Mouse (Mus musculus): ENCODE data around the gene Svip. TPM values are rescaled to one million over a fixed set of nuclear protein-coding genes. Genes with fewer than 3 reads are reported as not detected.

The Svip gene
- polyA plus RNA-seq (2015; fragmentation: Nextera tagmentation; extraction: Ambion mirVana): 7.7 and 9.4 TPM in 2 replicates

- Histone ChIP-seq H3K9ac (peak within 1 kb of the TSS; percentile 58), H3K27ac (peak within 1 kb of the TSS; percentile 73), H3K27me3 (no peaks in the 10 kb centered on the region), H3K4me3 (peak within 1 kb of the TSS; percentile 79), H3K36me3 (no peaks in the 10 kb centered on the region), H3K4me1 (replicated peaks) (peaks cover 2% of the 10 kb centered on the region; the same call in 1 of the 2 replicates), H3K4me2 (peak within 1 kb of the TSS; percentile 89), H3K9me3 (replicated peaks) (no peaks in the 10 kb centered on the region)
- ATAC-seq (replicated peaks; ENCODE audit: insufficient number of reproducible peaks, insufficient read depth, low FRiP score, low read depth): peak; percentile 94
- WGBS: under 1% methylated on average over 37 of the region's 47 CpGs
Observed at GRCm38 (mm10) chr7:52005511-52006295, at the start of gene Svip. Gene Svip, minus strand, starts transcription at chr7:52006018.

DNA sequence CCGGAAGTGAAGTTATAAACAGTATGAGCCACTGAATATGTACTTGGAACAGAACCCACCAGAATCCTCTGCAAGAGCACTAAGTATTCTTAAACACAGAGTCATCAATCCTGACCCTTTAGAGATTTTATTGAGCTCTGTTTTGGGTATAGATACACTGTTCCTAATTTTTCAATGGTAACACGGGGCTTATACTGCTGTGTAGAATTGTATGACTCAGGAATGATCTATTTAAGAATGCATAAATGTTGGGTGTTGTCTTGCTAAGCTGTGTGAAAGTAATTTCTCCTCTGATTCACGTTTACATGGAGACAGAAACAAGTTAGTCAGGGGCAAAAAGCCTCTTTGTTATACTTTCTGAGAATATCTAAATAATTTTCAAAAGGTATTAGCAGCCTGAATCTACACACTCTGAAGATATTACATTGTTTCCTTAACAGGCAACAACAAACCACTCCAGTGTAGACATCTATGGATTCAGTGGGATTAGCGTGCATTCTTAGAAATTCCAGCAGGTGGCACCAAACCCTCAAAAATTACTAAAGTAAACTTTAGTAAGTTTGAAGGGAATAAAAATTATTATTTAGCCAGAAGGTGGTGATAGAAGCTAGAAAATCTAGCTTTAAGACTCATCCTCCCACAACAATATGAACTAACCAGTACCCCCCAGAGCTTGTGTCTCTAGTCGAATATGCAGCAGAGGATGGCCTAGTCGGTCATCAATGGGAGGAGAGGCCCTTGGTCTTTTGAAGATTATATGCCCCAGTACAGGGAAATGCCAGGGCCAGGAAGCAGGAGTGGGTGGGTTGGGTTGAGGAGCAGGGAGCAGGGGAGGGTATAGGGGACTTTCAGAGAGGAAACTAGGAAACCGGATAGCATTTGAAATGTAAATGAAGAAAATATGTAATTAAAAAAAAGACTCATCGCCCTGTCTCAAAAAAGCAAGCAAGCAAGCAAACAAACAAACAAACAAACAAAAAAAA is 32.1 kb upstream of the Svip start:
- no peak overlapping the region for H3K27ac ChIP-seq
- WGBS: 43% methylated on average over 8 of the region's 8 CpGs

GRCm38 (mm10) chr7:52024050-52024626 is 18.3 kb upstream of the Svip start:
- Histone ChIP-seq H3K9me3 (replicated peaks) (no peaks in the 10 kb centered on the region), H3K27me3 (no peaks in the 10 kb centered on the region), H3K4me1 (replicated peaks) (no peaks in the 10 kb centered on the region), H3K9ac (no peak overlapping the region), H3K4me3 (no peak overlapping the region), H3K27ac (no peak overlapping the region), H3K36me3 (no peaks in the 10 kb centered on the region), H3K4me2 (no peak overlapping the region)
- 82% methylated on average over 5 of the region's 5 CpGs for WGBS
- ATAC-seq (replicated peaks; ENCODE audit: insufficient number of reproducible peaks, insufficient read depth, low FRiP score, low read depth): no peak

More for the DNA sequence above, 32.1 kb upstream of the Svip start:
- no peak overlapping the region for H3K4me2 ChIP-seq
- H3K4me3 ChIP-seq: no peak overlapping the region
- H3K4me1 ChIP-seq (replicated peaks): no peaks in the 10 kb centered on the region
- H3K9me3 ChIP-seq (replicated peaks): no peaks in the 10 kb centered on the region
- H3K9ac ChIP-seq: no peak overlapping the region
- no peaks in the 10 kb centered on the region for H3K27me3 ChIP-seq
- no peaks in the 10 kb centered on the region for H3K36me3 ChIP-seq
- ATAC-seq (replicated peaks; ENCODE audit: insufficient number of reproducible peaks, insufficient read depth, low FRiP score, low read depth): no peak

DNA sequence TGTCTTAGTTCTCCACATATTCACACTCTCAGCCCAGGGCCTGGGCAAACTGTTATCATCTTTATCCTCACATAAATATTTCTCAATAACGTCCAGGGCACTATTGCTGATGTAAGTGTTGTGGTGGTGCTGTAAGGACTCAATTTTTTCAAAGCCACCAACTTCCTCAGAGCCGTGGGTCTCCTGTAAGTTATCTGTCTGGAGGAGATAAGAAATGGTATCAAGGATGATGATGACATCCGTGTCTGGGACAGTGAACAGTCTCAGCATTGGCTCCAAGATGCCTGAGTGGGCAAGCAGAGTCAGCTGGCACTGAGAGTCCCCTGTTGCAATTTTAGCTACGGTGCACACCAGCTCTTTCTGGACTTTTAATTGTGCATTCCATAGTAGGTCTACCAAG is 16.2 kb upstream of the Svip start:
- no peak for ATAC-seq (replicated peaks; ENCODE audit: insufficient number of reproducible peaks, insufficient read depth, low FRiP score, low read depth)
- Histone ChIP-seq H3K27ac (no peak overlapping the region), H3K4me2 (no peak overlapping the region), H3K4me3 (no peak overlapping the region), H3K4me1 (replicated peaks) (no peaks in the 10 kb centered on the region), H3K36me3 (no peaks in the 10 kb centered on the region), H3K9me3 (replicated peaks) (no peaks in the 10 kb centered on the region), H3K27me3 (no peaks in the 10 kb centered on the region), H3K9ac (no peak overlapping the region)
- 39% methylated on average over 4 of the region's 4 CpGs for WGBS

DNA sequence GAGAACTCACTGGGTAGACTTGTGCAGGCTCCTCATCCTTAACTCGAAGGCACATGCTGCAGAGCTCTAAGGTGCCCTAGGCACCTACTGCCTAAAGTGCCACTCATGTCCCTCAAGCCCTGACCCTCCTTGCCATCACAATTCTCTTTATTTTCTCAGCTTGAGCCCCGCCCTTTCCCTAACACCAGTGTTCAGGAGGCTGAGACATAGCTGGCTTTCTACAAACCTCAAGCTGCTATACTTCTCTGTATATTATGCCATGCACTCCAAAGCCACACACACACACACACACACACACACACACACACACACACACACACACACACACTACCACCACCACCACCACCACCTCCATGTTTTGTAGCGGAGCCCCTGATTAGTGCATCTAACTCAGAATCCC is 9.8 kb upstream of the Svip start, which contains the start of gene 1700015G11Rik:
Gene 1700015G11Rik (minus strand): TSS at position 101 of the 400 bp plus-strand sequence.
- Histone ChIP-seq H3K9me3 (replicated peaks) (no peaks in the 10 kb centered on the region), H3K4me3 (no peak within 1 kb of the TSS), H3K36me3 (no peaks in the 10 kb centered on the region), H3K9ac (no peak within 1 kb of the TSS), H3K27ac (no peak within 1 kb of the TSS), H3K4me2 (no peak within 1 kb of the TSS), H3K4me1 (replicated peaks) (no peaks in the 10 kb centered on the region), H3K27me3 (no peaks in the 10 kb centered on the region)
- no peak for ATAC-seq (replicated peaks; ENCODE audit: insufficient number of reproducible peaks, insufficient read depth, low FRiP score, low read depth)
- 77% methylated on average over 3 of the region's 3 CpGs for WGBS

DNA sequence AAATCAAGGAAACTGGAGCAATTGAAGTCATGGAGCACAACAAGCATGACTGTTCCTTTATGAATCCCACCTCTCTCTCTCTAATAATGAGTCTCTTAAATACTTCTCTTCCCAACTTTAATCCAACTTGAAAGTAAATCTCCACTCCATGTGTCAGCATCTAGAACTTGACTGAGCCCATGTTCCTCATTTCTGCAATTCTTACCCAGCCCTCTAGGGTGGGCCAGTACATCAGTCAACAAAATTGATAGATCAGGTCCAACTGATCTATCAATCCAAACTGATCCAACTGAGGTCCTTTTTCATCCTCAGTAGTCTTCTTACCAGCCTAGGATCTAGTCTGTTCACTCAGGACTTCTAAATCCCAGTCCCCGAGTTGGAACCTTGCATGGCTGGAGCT is 9.4 kb upstream of the Svip start:
- 76% methylated on average over 1 of the region's 1 CpGs for WGBS
- Histone ChIP-seq H3K27ac (no peak overlapping the region), H3K9ac (no peak overlapping the region)

DNA sequence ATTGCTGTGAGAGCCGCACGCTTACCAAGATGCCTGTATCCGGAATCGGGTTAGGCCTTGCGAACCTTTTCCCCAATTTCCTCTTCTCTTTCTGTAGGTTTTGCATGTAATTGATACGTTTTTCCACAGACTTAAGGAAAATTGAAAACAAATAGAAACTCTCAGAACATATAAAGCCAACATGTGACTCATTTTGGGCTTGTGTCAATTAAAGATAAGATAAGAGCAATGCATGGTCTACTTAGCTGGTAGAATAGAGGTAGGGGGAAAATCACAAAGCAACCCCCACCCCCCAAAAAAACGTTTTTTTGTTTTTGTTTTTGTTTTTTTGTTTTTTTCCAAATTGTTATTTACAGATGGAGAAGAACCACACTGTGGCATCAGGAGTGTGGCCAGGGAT is 7.6 kb upstream of the Svip start:
- Histone ChIP-seq H3K36me3 (no peaks in the 10 kb centered on the region), H3K27me3 (no peaks in the 10 kb centered on the region), H3K4me2 (no peak overlapping the region), H3K4me3 (no peak overlapping the region), H3K9ac (no peak overlapping the region), H3K27ac (no peak overlapping the region), H3K4me1 (replicated peaks) (no peaks in the 10 kb centered on the region), H3K9me3 (replicated peaks) (no peaks in the 10 kb centered on the region)
- 71% methylated on average over 7 of the region's 7 CpGs for WGBS
- ATAC-seq (replicated peaks; ENCODE audit: insufficient number of reproducible peaks, insufficient read depth, low FRiP score, low read depth): no peak

More for the DNA sequence above, 9.4 kb upstream of the Svip start:
- ATAC-seq (replicated peaks; ENCODE audit: insufficient number of reproducible peaks, insufficient read depth, low FRiP score, low read depth): no peak
- Histone ChIP-seq H3K27me3 (no peaks in the 10 kb centered on the region), H3K36me3 (no peaks in the 10 kb centered on the region), H3K9me3 (replicated peaks) (no peaks in the 10 kb centered on the region), H3K4me2 (no peak overlapping the region), H3K4me1 (replicated peaks) (no peaks in the 10 kb centered on the region), H3K4me3 (no peak overlapping the region)

DNA sequence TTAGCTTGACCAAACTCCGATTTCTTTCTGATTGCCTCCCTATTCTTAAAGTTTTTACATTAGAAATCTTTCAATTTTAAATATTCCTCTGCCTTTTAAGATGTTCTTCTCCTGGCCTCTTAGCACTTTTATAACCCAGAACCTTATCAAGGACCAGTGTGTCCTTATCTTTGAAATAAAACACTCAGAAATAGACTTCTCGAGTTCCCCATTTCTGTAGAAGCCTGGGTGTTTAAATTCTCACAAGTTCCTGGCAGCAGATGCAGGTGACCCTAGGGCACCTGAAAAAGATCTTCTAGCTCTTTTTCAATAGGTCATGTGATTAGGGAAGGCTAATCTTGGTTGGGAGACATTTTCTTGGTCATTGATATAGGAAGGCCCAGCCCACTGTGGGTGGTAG is 1.3 kb upstream of the Svip start:
- Histone ChIP-seq H3K9me3 (replicated peaks) (no peaks in the 10 kb centered on the region), H3K27ac (no peak overlapping the region), H3K9ac (no peak overlapping the region), H3K27me3 (no peaks in the 10 kb centered on the region), H3K4me3 (no peak overlapping the region), H3K4me1 (replicated peaks) (peaks cover 2% of the 10 kb centered on the region; the same call in 1 of the 2 replicates), H3K4me2 (no peak overlapping the region), H3K36me3 (no peaks in the 10 kb centered on the region)
- ATAC-seq (replicated peaks; ENCODE audit: insufficient number of reproducible peaks, insufficient read depth, low FRiP score, low read depth): no peak
- WGBS: 66% methylated on average over 2 of the region's 2 CpGs

GRCm38 (mm10) chr7:52006296-52006630 is 445 bp upstream of the Svip start:
- peak overlapping the region; percentile 79 for H3K4me3 ChIP-seq
- H3K27ac ChIP-seq: peak overlapping the region; percentile 45; the same call in 1 of the 2 replicates
- no peaks in the 10 kb centered on the region for H3K36me3 ChIP-seq
- no peaks in the 10 kb centered on the region for H3K27me3 ChIP-seq
- no peaks in the 10 kb centered on the region for H3K9me3 ChIP-seq (replicated peaks)
- peaks cover 2% of the 10 kb centered on the region; the same call in 1 of the 2 replicates for H3K4me1 ChIP-seq (replicated peaks)
- ATAC-seq (replicated peaks; ENCODE audit: insufficient number of reproducible peaks, insufficient read depth, low FRiP score, low read depth): no peak
- WGBS: 1% methylated on average over 9 of the region's 9 CpGs
- peak overlapping the region; percentile 89 for H3K4me2 ChIP-seq
- no peak overlapping the region for H3K9ac ChIP-seq

- Histone ChIP-seq H3K4me1 (replicated peaks) (no peaks in the 10 kb centered on the region), H3K4me2 (no peak overlapping the region), H3K9ac (no peak overlapping the region), H3K36me3 (no peaks in the 10 kb centered on the region), H3K27me3 (no peaks in the 10 kb centered on the region), H3K27ac (no peak overlapping the region), H3K9me3 (replicated peaks) (no peaks in the 10 kb centered on the region), H3K4me3 (no peak overlapping the region)
- WGBS: 48% methylated on average over 3 of the region's 3 CpGs
- ATAC-seq (replicated peaks; ENCODE audit: insufficient number of reproducible peaks, insufficient read depth, low FRiP score, low read depth): no peak
Observed at GRCm38 (mm10) chr7:51991020-51991419, 14.8 kb downstream of the Svip start.

GRCm38 (mm10) chr7:51986909-51987308 is 18.9 kb downstream of the Svip start:
- Histone ChIP-seq H3K36me3 (no peaks in the 10 kb centered on the region), H3K4me3 (no peak overlapping the region), H3K27ac (no peak overlapping the region), H3K9me3 (replicated peaks) (no peaks in the 10 kb centered on the region), H3K27me3 (no peaks in the 10 kb centered on the region), H3K4me1 (replicated peaks) (peaks cover 12% of the 10 kb centered on the region), H3K4me2 (no peak overlapping the region), H3K9ac (no peak overlapping the region)
- no peak for ATAC-seq (replicated peaks; ENCODE audit: insufficient number of reproducible peaks, insufficient read depth, low FRiP score, low read depth)
- 52% methylated on average over 6 of the region's 6 CpGs for WGBS
